Mouse (Mus musculus) c-Kit-positive CD71-positive TER-119-negative erythroid progenitor cells, embryonic 14.5 days (primary cell): ENCODE results near the gene Prrc2b.

Source experiments
- DNase-seq: peaks from one replicate; pipeline ENCODE4 v3.0.0-alpha.2; 2013; ENCODE audit warnings: low read depth

The Prrc2b gene

GRCm38 (mm10) chr2:32150924-32151659 lies at the start of gene Prrc2b:
TSS of gene Prrc2b (plus strand) at chr2:32151082.
- no peak for DNase-seq

- DNase-seq, result no peak
These were observed 47.9 kb upstream of the Prrc2b start for GRCm38 (mm10) chr2:32102944-32103343.

GRCm38 (mm10) chr2:32103557-32103956 lies 47.3 kb upstream of the Prrc2b start:
- no peak for DNase-seq

GRCm38 (mm10) chr2:32104122-32104521 lies 46.8 kb upstream of the Prrc2b start:
- no peak for DNase-seq

GRCm38 (mm10) chr2:32105117-32105913 lies 45.6 kb upstream of the Prrc2b start:
- DNase-seq, result no peak

GRCm38 (mm10) chr2:32105930-32106329 lies 45.0 kb upstream of the Prrc2b start:
- DNase-seq, result no peak

- no peak for DNase-seq
These were observed 39.6 kb upstream of the Prrc2b start for GRCm38 (mm10) chr2:32111268-32111667.

GRCm38 (mm10) chr2:32112548-32112947 lies 38.3 kb upstream of the Prrc2b start:
- no peak for DNase-seq

GRCm38 (mm10) chr2:32115851-32116268 lies 35.0 kb upstream of the Prrc2b start:
- no peak for DNase-seq

- no peak for DNase-seq
These were observed 30.8 kb upstream of the Prrc2b start for GRCm38 (mm10) chr2:32119802-32120750.

- no peak for DNase-seq
These were observed 29.7 kb upstream of the Prrc2b start for GRCm38 (mm10) chr2:32121150-32121549.

GRCm38 (mm10) chr2:32121785-32122184 lies 29.1 kb upstream of the Prrc2b start:
- DNase-seq, result no peak

GRCm38 (mm10) chr2:32127653-32128535 lies 23.0 kb upstream of the Prrc2b start:
- peak; percentile 96 for DNase-seq

- DNase-seq, result no peak
These were observed 22.4 kb upstream of the Prrc2b start for GRCm38 (mm10) chr2:32128536-32128841.

- DNase-seq, result no peak
These were observed 21.4 kb upstream of the Prrc2b start for GRCm38 (mm10) chr2:32129383-32130074.

GRCm38 (mm10) chr2:32130435-32130834 lies 20.4 kb upstream of the Prrc2b start:
- DNase-seq, result peak; percentile 84

- no peak for DNase-seq
These were observed 19.6 kb upstream of the Prrc2b start for GRCm38 (mm10) chr2:32131205-32131834.

GRCm38 (mm10) chr2:32131866-32132566 lies 18.9 kb upstream of the Prrc2b start:
- no peak for DNase-seq

GRCm38 (mm10) chr2:32132567-32132992 lies 18.3 kb upstream of the Prrc2b start:
- peak; percentile 87 for DNase-seq
